Mouse (Mus musculus) heart, embryonic 16.5 days (tissue): ENCODE data around the gene Mt4. TPM values are rescaled to one million over a fixed set of nuclear protein-coding genes. Genes with fewer than 3 reads are reported as not detected.
"Not testable (repeated sequence)": the region's sequence is repeated elsewhere in the genome, so short reads cannot be mapped to it uniquely, and the experiment has no call there.

Experiments used
- ATAC-seq: fragments of 200-750 bp; cut with Nextera tagmentation; replicated peaks from 2 replicates; pipeline ENCODE4 v1.8.0; 2017; ENCODE audit warnings: moderate number of reproducible peaks; ENCODE audit not compliant: insufficient read depth, low FRiP score; ENCODE audit errors: extremely low read depth
- H3K27ac ChIP-seq: fragments of 300-500 bp; sonication (generic); 2 replicates; pipeline ENCODE4 v1.5.1; 2014; ENCODE audit warnings: mild to moderate bottlenecking, low read length, control low read depth, moderate library complexity
- H3K27me3 ChIP-seq: fragments of 300-500 bp; sonication (generic); 2 replicates; pipeline ENCODE4 v1.6.1; 2014; ENCODE audit warnings: low read length, mixed read lengths; ENCODE audit not compliant: control insufficient read depth, insufficient read depth
- H3K36me3 ChIP-seq: fragments of 300-500 bp; sonication (generic); 2 replicates; pipeline ENCODE4 v1.6.1; 2014; ENCODE audit not compliant: control insufficient read depth, insufficient read depth
- H3K4me1 ChIP-seq: fragments of 300-500 bp; sonication (generic); 2 replicates; pipeline ENCODE4 v1.6.1; 2014; ENCODE audit warnings: low read length, mixed read lengths; ENCODE audit not compliant: control insufficient read depth, insufficient read depth
- H3K4me2 ChIP-seq: fragments of 300-500 bp; sonication (generic); 2 replicates; pipeline ENCODE4 v1.6.1; 2014; ENCODE audit warnings: low read depth, mild to moderate bottlenecking, control low read depth, low read length
- H3K4me3 ChIP-seq: fragments of 300-500 bp; sonication (generic); 2 replicates; pipeline ENCODE4 v1.5.1; 2014; ENCODE audit warnings: mild to moderate bottlenecking, control low read depth, low read length
- H3K9ac ChIP-seq: fragments of 300-500 bp; sonication (generic); 2 replicates; pipeline ENCODE4 v1.6.1; 2014; ENCODE audit warnings: low read length, control low read depth
- H3K9me3 ChIP-seq: fragments of 300-500 bp; sonication (generic); replicated peaks from 2 replicates; pipeline ENCODE4 v1.6.1; 2016; ENCODE audit warnings: low read length; ENCODE audit not compliant: control insufficient read depth
- WGBS: fragments of 180-500 bp; shearing (Covaris S2); extraction: QIAGEN DNeasy Blood & Tissue Kit; methylation state at CpG from one replicate; pipeline ENCODE4 v1.1.7; 2014; 5-methylcytosine and 5-hydroxymethylcytosine counted together
- polyA plus RNA-seq: library from polyadenylated mRNA; unstranded; fragments of >200 nt; fragmentation: Nextera tagmentation; extraction: Ambion mirVana; gene quantifications from 2 replicates; pipeline ENCODE4 v1.2.1, GENCODE M21; 2015

Gene Mt4
- polyA plus RNA-seq, 1 experiment from 2014 or later, result not detected

GRCm38 (mm10) chr8:94152513-94153300 lies 15.7 kb downstream of the Mt4 start, which contains the start of gene Mt3:
TSS of gene Mt3 (plus strand) at chr8:94152607.
- Histone ChIP-seq H3K4me3 (peak within 1 kb of the TSS; percentile 53), H3K27me3 (peaks cover 7% of the 10 kb centered on the region; the same call in 1 of the 2 replicates), H3K4me2 (peak within 1 kb of the TSS; percentile 66), H3K9me3 (no peaks in the 10 kb centered on the region), H3K9ac (peak within 1 kb of the TSS; percentile 64), H3K36me3 (no peaks in the 10 kb centered on the region), H3K27ac (no peak within 1 kb of the TSS), H3K4me1 (peaks cover 20% of the 10 kb centered on the region)
- peak; percentile 65; the same call in 1 of the 2 replicates for ATAC-seq
- WGBS, result 4% methylated on average over 29 of the region's 29 CpGs

- WGBS, result 31% methylated on average over 7 of the region's 7 CpGs
- ATAC-seq, result no peak
- H3K36me3 ChIP-seq, result no peaks in the 10 kb centered on the region
- peaks cover 7% of the 10 kb centered on the region; the same call in 1 of the 2 replicates for H3K27me3 ChIP-seq
- H3K4me1 ChIP-seq, result peaks cover 20% of the 10 kb centered on the region
- peak overlapping the region; percentile 53 for H3K4me3 ChIP-seq
- H3K4me2 ChIP-seq, result peak overlapping the region; percentile 66
- no peak overlapping the region for H3K27ac ChIP-seq
- no peaks in the 10 kb centered on the region for H3K9me3 ChIP-seq
- H3K9ac ChIP-seq, result no peak overlapping the region
Observed at GRCm38 (mm10) chr8:94153451-94153850, 16.5 kb downstream of the Mt4 start.

- Histone ChIP-seq H3K36me3 (no peaks in the 10 kb centered on the region), H3K27me3 (peaks cover 7% of the 10 kb centered on the region; the same call in 1 of the 2 replicates), H3K4me3 (no peak overlapping the region), H3K9me3 (no peaks in the 10 kb centered on the region), H3K27ac (no peak overlapping the region; the same call in 1 of the 2 replicates), H3K4me2 (no peak overlapping the region), H3K4me1 (peaks cover 20% of the 10 kb centered on the region), H3K9ac (no peak overlapping the region)
- 43% methylated on average over 6 of the region's 6 CpGs for WGBS
- ATAC-seq, result no peak
Observed at GRCm38 (mm10) chr8:94154537-94154936, 17.5 kb downstream of the Mt4 start.

- Histone ChIP-seq H3K36me3 (no peaks in the 10 kb centered on the region), H3K9ac (no peak overlapping the region), H3K4me3 (no peak overlapping the region), H3K4me2 (no peak overlapping the region), H3K27me3 (peaks cover 5% of the 10 kb centered on the region; the same call in 1 of the 2 replicates), H3K27ac (peak overlapping the region; percentile 69), H3K4me1 (peaks cover 20% of the 10 kb centered on the region), H3K9me3 (no peaks in the 10 kb centered on the region)
- ATAC-seq, result 0 out of 2 replicates have a peak, but pooled peaks have one; percentile 7
- WGBS, result 41% methylated on average over 4 of the region's 4 CpGs
Observed at GRCm38 (mm10) chr8:94156092-94156491, 19.1 kb downstream of the Mt4 start.

- not testable (repeated sequence) for H3K9ac ChIP-seq, H3K36me3 ChIP-seq, H3K9me3 ChIP-seq, ATAC-seq, H3K27me3 ChIP-seq, H3K4me2 ChIP-seq, H3K4me3 ChIP-seq, H3K27ac ChIP-seq, H3K4me1 ChIP-seq
- WGBS, result 68% methylated on average over 8 of the region's 8 CpGs
Observed at GRCm38 (mm10) chr8:94165772-94166171, 28.8 kb downstream of the Mt4 start.

- ATAC-seq, result 0 out of 2 replicates have a peak, but pooled peaks have one; percentile 59
- H3K9ac ChIP-seq, result peak overlapping the region; percentile 57
- H3K9me3 ChIP-seq, result no peaks in the 10 kb centered on the region
- no peaks in the 10 kb centered on the region for H3K36me3 ChIP-seq
- 2% methylated on average over 6 of the region's 6 CpGs for WGBS
- H3K4me2 ChIP-seq, result peak overlapping the region; percentile 55
- peak overlapping the region; percentile 23; the same call in 1 of the 2 replicates for H3K4me3 ChIP-seq
- H3K4me1 ChIP-seq, result peaks cover 13% of the 10 kb centered on the region
- no peak overlapping the region for H3K27ac ChIP-seq
- peaks cover 16% of the 10 kb centered on the region for H3K27me3 ChIP-seq
Observed at GRCm38 (mm10) chr8:94167244-94167643, 30.2 kb downstream of the Mt4 start.

GRCm38 (mm10) chr8:94169547-94169946 lies 32.5 kb downstream of the Mt4 start:
- 85% methylated on average over 5 of the region's 5 CpGs for WGBS
- no peak for ATAC-seq
- H3K4me1 ChIP-seq, result peaks cover 17% of the 10 kb centered on the region
- no peaks in the 10 kb centered on the region for H3K9me3 ChIP-seq
- H3K9ac ChIP-seq, result no peak overlapping the region
- H3K36me3 ChIP-seq, result no peaks in the 10 kb centered on the region
- no peak overlapping the region for H3K4me2 ChIP-seq
- H3K4me3 ChIP-seq, result no peak overlapping the region
- no peak overlapping the region for H3K27ac ChIP-seq
- peaks cover 27% of the 10 kb centered on the region for H3K27me3 ChIP-seq

- peaks cover 35% of the 10 kb centered on the region for H3K27me3 ChIP-seq
- ATAC-seq, result no peak
- peak overlapping the region; percentile 99 for H3K4me2 ChIP-seq
- H3K4me3 ChIP-seq, result peak overlapping the region; percentile 53
- no peaks in the 10 kb centered on the region for H3K36me3 ChIP-seq
- no peaks in the 10 kb centered on the region for H3K9me3 ChIP-seq
- 30% methylated on average over 10 of the region's 10 CpGs for WGBS
- H3K4me1 ChIP-seq, result peaks cover 17% of the 10 kb centered on the region
- no peak overlapping the region for H3K27ac ChIP-seq
- peak overlapping the region; percentile 62; the same call in 1 of the 2 replicates for H3K9ac ChIP-seq
Observed at GRCm38 (mm10) chr8:94171321-94171755, 34.3 kb downstream of the Mt4 start.
